Mouse (Mus musculus) kidney, postnatal 14 days (tissue): ENCODE data around the gene Gper1.
A peak's percentile ranks its signal among the peaks of the same experiment; 100 is the strongest.
"Not testable (repeated sequence)": the region's sequence is repeated elsewhere in the genome, so short reads cannot be mapped to it uniquely, and the experiment has no call there.

Experiments used
- DNase-seq: peaks from one replicate; pipeline ENCODE4 v3.0.0; 2022; ENCODE audit warnings: mixed read lengths

The Gper1 gene

DNA sequence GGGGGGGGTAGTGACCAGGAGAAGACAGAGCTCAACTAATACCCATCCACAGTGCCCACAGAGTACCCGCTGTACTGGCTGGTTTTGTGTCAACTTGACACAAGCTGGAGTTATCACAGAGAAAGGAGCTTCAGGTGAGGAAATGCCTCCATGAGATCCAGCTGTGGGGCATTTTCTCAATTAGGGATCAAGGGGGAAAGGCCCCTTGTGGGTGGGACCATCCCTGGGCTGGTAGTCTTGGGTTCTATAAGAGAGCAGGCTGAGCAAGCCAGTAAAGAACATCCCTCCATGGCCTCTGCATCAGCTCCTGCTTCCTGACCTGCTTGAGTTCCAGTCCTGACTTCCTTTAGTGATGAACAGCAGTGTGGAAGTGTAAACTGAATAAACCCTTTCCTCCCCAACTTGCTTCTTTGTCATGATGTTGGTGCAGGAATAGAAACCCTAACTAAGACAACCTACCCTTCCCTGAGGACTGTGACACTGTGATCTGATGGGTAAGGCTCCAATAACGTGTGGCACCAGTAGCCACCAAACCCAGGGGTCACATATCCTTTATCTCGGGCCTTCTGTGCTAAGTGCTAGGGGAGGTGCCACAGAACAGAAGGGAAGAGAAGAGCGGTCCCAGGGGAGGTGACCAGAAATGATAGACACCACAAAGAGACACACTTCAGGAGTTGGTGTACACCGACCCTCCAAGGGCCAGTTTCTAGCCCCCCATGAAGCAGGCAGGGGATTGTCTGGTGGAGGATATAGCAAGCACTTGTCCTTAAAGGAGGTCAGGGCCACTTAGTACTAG, 32.4 kb upstream of the Gper1 start:
- DNase-seq: not testable (repeated sequence)

DNA sequence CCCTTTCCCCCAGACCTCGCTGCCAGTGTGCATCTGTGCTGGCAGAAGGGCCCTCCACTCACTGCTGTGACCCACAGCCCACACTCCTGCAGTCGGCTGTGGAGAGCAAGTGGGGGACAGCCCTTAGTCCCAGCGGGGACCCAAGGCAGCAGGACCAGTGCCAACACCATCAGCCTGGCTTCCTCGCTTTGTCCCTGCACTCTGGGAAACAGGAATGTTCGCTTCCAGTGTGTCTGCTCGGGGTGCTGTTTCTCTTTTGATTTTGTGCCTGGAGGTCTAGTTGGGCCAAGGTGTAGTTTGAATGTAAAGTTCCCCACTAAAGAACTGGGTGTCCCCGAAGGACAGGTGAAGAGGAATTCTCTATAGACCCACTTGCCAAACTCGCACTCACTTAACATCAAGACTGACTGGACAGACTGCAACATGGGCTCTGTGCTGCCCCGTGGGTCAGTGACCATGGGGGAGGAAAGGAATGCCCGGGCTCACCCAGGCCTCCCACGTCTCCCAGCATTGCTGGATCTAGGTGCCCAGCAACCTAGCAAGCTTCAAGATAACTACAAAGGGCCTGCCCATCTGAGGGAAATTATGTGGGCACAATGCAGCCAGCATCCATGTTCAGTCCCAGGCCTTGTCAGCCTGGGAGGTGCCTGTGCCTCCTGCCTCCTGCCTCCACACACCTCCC, 31.5 kb upstream of the Gper1 start:
- DNase-seq: peak; percentile 47

DNA sequence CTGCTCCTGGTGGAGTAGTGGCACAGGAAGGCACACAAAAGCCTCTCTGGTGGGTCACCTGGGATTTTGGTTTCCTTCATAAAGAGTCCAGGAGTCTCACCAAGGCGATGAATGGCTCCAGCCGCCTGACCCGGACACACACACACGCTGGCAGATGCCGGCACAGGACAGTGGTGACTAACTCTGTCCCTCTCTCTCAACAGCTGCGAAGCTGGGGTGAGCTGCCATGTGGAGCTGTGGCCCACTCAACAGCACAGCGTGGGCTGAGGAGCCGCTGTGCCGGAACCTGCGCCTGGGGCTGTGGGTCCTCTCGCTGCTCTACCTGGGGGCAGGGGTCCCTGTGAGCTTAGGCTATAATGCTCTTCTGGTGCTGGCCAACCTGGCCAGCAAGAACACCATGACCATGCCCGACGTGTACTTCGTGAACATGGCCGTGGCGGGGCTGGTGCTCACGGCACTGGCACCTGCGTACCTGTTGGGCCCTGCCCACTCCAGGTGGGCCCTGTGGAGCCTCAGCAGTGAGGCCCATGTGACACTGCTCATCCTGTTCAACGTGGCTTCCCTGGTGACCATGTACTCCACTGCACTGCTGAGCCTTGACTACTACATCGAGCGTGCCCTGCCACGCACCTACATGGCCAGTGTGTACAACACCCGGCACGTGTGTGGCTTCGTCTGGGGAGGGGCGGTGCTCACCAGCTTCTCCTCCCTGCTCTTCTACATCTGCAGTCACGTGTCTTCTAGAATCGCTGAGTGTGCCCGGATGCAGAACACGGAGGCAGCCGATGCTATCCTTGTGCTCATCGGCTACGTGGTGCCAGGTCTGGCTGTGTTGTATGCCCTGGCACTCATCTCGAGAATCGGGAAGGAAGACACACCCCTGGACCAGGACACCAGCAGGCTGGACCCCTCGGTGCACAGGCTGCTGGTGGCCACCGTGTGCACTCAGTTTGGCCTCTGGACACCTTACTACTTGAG, 30.4 kb upstream of the Gper1 start:
- DNase-seq: no peak

DNA sequence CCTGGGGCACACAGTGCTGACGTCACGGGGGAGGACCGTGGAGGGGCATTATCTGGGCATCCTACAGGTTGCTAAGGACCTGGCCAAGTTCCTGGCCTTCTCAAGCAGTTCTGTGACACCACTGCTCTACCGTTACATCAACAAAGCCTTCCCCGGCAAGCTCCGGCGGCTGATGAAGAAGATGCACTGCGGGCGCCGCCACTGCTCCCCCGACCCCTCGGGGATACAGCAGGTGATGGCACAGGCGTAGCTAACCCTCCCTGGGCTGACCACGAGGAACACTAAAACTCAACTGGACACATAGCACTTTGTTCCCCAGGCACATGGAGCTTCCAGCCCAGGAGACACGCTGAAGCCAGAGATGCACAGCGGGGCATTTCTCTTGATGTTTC, 29.8 kb upstream of the Gper1 start:
- DNase-seq: no peak

DNA sequence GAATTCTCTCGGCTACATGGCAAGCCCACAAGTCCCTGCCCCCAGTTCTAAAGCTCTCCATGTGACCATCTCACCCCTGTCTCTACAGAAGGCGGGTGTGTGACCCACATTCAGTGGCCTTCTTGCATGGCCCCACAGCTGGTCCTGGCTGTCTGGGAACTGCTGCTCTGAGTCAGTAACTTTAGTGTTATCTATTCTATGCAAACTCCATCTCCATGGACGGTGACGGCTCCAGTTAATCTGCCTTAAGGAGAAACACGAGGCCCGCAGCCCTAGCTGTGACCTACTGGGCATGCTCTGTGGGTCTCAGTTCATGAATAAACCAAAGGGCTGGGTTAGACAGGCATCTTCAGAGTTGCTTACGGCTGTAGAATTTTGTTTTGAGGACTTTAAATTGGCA, 28.6 kb upstream of the Gper1 start:
- DNase-seq: no peak

DNA sequence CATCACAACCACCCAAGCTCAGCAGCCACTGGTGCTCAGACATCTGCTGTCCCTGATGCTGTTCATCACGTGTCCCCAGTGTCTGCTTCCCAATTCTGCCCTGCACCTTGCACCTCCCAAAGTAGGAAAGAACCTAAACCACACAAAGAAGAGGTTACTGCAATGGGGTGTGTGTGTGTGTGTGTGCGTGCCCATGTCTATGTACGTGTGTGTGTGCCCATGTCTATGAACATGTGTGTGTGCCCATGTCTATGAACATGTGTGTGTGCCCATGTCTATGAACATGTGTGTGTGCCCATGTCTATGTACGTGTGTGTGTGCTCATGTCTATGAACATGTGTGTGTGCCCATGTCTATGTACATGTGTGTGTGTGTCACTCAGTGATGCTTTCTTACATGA, 27.4 kb upstream of the Gper1 start:
- DNase-seq: no peak

DNA sequence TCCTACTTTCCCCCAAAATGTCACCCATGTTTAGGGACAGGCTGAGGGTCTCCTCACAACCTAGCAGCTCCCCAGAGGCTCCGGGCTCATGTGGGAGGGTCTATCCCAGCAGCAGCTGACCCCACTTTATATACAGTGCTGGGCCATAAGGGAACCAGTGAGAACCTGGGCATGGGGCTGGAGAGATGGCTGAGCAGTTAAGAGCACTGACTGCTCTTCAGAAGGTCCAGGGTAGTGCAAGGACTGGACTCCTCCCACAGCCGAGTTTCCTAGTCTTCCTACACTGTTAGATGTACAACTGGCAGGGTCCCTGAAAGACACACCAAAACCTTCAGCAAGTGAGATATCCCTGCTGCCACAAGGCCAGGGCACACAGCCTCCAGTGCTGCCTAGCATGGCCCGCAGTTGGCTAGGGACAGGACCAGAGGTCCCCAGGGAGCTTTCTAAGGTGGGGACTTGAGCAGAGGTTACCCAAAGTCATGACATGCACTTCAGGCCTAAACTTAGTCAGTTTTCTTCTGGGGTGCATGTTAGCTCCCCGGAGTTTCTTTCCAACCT, 25.5 kb upstream of the Gper1 start:
- no peak for DNase-seq

DNA sequence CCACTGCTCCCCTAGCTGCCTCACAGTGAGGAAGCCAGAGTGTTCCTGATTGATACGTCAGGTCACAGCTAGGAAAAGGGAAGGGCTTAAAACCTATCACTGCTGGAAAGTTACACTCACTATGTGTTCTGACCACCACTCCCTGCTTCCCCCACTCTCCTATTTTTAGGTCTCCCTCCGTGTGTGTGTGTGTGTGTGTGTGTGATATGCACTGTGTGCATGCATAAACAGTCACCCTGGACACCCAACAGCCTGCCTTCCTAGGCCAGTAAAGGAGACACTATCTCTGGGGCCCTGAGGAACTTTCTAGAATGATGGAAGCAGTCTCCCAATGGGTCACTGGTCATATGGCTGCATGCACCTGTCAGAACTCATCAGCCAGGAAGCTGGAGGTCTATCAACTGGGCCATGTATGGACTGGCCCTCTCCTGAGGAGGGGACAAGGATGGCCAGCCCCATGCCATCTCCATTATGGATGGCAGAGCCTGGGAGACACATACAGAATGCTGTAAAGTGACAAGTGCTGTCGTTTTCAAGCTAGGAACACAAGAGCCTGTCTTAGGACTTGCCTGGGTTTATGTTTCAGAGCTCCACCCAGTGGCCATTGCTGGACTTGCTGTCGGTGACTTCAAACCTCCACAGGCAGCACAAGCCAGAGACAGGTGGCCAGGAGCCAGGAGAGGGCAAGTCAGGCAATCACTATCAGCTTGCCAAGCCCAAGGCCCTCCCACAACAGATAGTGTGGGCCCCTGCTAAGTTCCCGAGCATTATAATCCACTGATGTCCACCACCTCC, 24.8 kb upstream of the Gper1 start:
- peak; percentile 94 for DNase-seq

DNA sequence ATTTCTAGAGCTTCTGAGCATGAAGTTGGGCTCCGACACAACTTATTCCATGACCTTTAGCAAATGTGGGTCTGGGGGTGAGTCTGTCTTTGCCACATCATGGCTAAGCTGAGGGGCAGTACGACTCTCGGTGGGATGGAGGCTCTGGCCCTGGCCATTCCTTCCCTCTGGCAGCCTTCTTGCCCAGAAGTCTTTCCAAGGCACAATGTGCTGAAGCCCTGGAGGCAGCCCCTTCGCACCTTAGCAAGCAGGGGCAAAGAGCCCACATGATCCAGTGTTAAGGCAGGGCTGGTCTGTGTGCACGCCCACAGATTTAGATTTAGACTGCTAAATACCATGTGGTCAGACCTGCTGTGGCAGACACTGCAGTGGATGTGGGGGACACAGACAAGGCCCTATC, 24.2 kb upstream of the Gper1 start:
- no peak for DNase-seq

DNA sequence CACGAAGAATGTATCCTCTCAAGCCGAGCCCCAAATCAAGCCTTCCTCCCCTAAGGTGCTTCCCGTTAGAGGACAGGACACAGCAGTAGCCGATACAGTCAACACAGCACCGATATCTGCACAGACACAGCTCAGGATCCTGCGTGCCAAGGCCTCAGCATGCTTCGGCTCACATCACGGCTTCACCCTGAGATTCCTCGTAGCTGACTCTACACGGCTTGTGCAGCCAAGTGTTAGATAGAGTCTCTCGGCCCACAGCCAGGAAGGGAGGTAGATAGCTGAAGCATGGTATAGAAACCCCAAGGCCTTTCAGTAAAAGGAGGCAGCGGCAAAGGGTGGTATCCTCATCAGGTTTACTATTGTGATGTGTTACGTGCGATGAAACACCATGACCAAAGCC, 23.0 kb upstream of the Gper1 start:
- no peak for DNase-seq

DNA sequence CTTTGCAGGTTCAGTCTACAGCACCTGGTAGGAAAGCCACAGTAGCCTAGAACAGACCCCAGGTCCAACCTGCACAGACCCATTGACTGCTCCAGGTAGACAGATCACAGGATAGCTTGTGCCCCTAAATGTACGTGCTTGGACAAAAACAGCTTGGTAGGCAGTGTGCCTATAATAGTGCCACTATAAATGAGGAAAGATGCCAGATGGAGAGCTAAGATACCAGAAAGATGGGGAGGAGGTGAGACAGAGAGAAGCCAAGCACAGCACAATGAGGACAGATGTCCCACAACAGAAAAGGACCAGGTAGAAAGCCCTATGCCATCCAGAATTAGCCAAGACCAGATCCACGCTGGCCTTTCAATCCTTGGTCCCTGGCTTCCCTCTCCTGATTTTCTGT, 20.8 kb upstream of the Gper1 start:
- DNase-seq: no peak

DNA sequence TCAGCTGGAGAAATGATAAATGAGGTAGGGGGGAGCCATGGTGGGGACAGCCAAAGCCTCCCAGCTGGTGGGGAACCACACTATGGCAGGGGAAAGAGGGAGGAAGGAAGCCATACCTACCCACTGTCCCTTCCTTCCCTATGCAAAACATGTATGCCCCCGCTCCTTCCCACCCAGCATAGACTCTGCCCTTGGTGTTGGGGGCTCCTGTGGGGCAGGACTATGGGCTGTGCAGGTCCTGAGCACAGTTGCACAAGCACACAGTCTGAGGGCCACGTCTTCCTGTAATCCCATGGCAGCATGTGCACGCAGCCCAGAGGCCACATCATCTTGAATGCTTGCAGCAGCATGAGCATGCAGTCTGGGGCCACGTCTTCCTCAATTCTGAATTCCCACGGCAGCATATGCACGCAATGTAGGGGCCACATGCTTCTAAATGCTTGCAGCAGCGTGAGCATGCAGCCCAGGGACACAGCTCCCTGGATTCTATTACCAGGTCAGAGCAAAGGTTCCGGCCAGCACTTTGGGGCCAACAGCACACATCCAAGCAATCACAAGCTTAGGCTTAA, 19.2 kb upstream of the Gper1 start:
- DNase-seq: no peak

DNA sequence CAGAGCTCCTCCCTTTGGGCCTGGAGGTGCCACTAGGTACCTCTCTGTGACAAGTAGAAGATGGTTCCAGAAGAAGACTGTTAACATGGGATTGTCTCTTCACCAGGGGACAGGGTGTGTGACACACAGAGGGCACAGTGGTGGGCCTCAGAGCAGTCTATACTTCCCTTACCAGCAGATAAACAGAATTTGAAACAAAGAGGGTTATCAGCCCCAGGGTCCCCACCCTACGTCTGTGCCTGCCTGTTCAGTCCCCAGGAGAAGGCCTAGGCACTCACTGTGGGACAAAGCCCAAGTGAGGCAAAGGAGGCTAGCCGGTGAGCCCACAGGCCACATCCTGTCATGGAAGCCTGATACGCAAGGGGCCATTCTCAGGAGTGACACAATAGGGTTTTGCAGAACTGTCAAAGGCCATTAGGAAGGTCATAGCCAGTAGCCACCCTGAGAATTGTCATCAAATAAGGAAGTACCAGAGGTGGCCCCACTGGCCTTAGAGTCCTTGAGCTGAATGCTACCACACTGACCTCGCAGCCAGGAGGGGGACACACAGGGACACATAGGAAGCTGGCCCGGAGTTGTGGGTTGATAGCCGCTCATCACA, 18.1 kb upstream of the Gper1 start, which contains the start of gene C130050O18Rik:
Gene C130050O18Rik (plus strand): TSS at position 480 of the 601 bp plus-strand sequence.
- no peak for DNase-seq

DNA sequence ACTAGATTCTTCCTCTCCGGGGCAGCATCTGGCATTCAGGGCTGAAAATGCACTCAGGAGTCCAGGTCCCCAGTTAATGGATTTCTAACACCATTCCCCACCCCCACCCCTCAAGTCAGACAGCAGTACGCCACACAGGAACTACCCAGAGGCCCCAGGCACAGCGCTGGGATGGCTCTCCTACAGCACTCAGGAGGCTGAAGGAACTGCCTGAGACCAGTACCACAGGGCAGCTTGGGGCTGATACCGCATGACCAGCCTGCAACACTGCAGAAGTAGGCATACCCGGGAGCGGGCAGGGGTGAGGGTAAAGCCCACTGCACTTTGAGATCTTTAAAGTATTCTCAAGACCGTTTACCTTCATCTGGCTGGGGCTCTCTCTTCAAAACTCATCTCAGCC, 17.5 kb upstream of the Gper1 start:
- DNase-seq: peak; percentile 45

DNA sequence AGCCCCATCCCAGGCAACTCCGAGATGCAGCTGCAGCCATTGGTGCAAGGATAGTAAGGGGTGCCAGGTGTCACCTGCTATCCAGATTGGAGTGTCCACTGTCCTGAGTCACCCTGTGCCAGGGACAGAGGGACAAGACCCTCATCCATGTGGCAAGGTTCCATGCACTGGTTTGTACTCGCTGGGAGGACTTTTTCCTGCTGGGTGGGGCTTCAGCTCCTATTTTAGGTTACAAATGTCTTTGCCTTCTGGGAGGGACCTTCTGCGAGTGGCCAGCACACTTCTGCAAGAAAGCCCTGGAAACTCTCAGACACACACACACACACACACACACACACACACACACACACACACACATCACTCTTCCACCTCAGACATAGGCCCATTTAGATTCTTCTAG, 17.0 kb upstream of the Gper1 start:
- DNase-seq: no peak

DNA sequence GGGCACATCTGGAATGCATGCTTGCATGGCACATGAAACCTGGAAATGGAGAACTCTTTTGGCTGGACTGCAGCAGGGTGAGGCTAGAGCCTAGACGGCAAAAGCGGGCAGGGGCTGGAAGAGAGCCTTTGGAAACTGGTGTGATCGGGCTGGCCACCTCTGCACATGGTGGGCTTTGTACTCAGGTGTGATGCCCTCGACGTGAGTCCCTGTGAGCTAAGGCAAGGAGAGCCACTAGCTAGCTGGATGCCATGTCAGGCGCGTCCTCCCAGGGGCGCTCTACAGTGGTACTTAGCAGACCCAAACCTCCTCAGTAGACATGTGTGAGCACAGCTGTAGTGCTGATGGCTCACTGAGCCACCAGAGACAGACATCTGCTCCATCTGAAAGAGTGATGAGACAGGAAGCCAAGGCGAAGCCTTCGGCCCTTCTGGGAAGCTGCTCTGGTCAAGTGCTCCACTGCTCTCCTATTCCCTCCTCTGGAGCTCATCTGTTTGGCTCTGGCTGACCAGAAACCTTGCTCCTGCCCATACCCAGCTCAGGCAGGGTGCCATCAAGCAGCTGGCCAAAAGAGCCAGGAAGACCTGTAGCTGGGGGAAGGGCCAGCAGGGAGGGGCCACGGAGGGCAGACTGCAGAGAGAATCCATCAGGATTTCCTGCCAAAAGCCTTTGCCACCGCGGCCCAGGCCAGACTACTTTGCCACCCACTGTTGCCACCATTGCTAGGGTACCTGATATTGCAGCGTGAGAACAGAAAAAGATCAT, 15.6 kb upstream of the Gper1 start:
- DNase-seq: no peak

DNA sequence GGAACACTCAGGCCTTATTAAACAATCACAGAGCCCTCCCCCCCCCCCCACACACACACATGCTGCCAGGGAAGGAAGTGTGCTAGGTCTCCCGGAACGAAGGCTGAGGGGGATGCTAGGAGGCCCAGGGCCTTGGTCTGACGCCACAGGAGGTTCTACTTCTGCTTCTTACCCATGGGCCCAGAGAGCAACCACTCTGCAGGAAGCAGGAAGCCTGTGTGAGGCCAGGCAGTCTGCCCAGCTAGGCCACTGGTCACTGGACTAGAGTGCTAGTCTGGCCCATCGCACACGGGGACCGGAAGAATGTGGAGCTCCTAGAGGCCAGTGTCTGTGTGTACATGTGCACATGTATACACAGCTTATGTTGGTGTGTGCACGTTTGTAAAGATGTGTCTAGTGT, 14.4 kb upstream of the Gper1 start:
- DNase-seq: no peak

DNA sequence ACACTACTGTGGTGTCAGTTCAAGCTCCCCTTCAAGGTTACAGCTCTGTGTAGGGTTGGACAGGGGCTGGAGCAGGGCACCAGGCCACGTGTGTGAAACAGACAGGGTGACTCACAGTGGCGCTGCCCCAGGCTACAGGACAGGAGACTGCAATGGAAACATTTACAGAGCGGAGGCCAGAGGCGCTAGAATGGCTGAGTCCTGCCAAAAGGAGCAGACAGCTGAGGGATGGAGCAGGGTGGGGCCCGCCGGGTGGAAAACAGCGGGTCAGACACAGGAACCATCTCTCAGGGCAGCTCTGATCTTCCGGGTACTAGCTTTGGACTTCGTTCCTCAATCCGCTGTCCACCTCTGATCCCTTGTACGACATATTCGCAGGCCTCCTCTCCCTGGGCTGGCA, 13.5 kb upstream of the Gper1 start:
- peak; percentile 62 for DNase-seq

DNA sequence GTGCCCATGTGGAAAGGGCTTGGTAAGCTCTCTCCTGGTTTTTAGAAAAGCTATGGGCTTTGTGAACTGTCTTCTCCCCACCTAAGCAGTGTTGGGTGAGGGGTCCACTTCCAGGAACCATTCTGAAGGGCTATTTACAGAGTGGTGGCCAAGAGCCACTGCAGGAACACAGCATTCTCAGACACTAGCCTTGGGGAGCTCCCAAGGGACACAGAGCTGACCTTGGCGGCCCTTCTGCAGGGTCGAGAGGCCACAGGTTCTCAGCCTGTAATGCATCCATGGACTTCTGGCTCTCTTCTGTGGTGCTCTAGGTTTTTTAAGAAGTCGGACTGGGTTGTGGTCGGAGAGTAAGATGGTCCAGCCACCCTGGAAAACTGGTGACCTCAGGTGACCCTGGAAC, 12.9 kb upstream of the Gper1 start:
- DNase-seq: no peak

DNA sequence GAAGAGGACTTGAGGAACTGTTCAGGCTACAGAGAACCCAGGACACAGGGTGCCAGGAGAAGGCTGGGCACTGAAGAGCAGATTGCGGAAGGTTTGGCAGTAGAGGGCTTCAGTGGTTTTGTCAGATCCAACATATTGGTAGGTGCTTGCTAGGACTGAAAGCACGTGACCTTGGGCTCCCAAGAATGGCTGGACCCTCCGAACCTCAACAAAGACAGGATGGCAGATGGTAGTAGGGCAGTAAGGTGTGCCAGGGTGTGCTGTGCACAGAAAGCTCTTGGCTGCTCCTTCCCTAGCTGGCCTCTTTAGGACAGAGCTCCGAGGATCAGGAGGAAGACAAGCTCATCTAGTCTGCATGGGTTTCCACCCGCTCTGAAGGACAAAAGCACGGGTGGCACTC, 11.8 kb upstream of the Gper1 start:
- DNase-seq: no peak
